Mouse (Mus musculus) cerebellum, adult 2 months (tissue): Measurements from ENCODE around the gene Il20ra.

Experiments used
- CTCF ChIP-seq: fragments of 200-500 bp; IDR thresholded peaks from 2 replicates; pipeline ENCODE4 v1.5.1; 2011; ENCODE audit warnings: low read depth, mild to moderate bottlenecking, control low read depth, low read length, moderate library complexity, borderline replicate concordance; ENCODE audit not compliant: insufficient read depth
- POLR2A ChIP-seq: fragments of 200-500 bp; IDR thresholded peaks from 2 replicates; pipeline ENCODE4 v1.6.1; 2011; ENCODE audit warnings: low read length, control low read depth, borderline replicate concordance; ENCODE audit not compliant: insufficient read depth

- no peak for TF ChIP-seq CTCF
- TF ChIP-seq POLR2A, result no peak
Measured at GRCm38 (mm10) chr10:19779092-19779491, 66.7 kb downstream of the Il20ra start.
